Mouse (Mus musculus): ENCODE measurements around the gene Gm13283. TPM values are rescaled to one million over a fixed set of nuclear protein-coding genes. Genes with fewer than 3 reads are reported as not detected.
"Not testable (repeated sequence)": the region's sequence is repeated elsewhere in the genome, so short reads cannot be mapped to it uniquely, and the experiment has no call there.

Gene Gm13283
- polyA plus RNA-seq, 1 experiment from 2014 or later, result not detected

DNA sequence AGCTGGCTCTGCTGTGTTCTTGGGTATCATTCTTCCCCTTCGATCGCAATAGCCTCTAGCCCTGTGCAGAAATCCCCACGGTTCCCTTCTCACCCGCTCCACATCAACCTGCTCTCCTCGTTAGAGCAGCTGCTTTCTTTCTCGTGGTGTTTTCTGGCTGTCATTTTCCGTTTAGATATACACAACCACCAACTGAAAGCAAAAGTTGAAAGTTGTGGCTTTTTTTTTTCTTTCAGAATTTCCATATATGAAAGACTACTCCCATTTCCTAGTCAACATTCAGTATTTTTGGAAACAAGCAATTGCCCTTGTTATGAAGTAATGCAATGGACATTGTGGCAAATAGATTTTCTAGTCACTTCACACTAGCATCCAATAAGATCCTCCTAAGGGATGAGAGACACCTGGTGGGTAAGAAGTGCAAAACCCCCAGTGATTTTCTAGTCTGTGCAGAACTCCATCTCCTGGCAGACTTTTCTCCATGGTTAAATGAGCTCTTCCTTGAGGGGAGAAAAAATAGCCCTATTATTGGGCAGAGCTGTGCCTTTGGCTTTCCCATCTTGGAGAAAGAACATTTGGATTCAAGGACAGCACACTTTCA is 17.0 kb upstream of the Gm13283 start:
- 78% methylated on average over 7 of the region's 7 CpGs for WGBS
- ATAC-seq, result no peak
- no peak overlapping the region for H3K4me2 ChIP-seq (replicated peaks)
- no peak overlapping the region for H3K27ac ChIP-seq
- no peaks in the 10 kb centered on the region for H3K9me3 ChIP-seq
- H3K9ac ChIP-seq (replicated peaks), result no peak overlapping the region
- H3K4me1 ChIP-seq (replicated peaks), result no peaks in the 10 kb centered on the region; the same call in 1 of the 2 replicates
- no peak overlapping the region for H3K4me3 ChIP-seq (replicated peaks)
- no peaks in the 10 kb centered on the region for H3K27me3 ChIP-seq
- no peaks in the 10 kb centered on the region for H3K36me3 ChIP-seq

DNA sequence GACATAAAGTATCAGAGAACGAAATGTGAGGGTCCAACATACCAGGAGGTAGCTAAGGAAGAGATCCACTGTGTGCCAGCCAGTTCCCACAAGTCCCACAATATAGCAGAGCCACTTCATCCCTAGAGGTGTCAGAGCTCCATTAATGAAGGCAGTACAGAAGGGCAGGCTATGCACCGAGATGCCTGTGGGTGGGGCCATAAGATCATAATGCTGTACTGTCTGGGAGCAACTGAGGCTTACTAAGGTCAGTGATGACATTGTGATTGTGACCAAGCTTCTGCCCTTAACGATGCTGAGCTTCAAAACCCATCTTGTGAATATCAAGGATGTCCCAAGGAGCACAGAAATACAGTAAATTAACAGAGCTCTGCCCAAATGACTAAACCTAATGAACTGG is 15.7 kb upstream of the Gm13283 start:
- Histone ChIP-seq H3K9me3 (no peaks in the 10 kb centered on the region), H3K4me3 (replicated peaks) (no peak overlapping the region), H3K36me3 (no peaks in the 10 kb centered on the region), H3K27ac (no peak overlapping the region), H3K27me3 (no peaks in the 10 kb centered on the region), H3K4me2 (replicated peaks) (no peak overlapping the region), H3K9ac (replicated peaks) (no peak overlapping the region), H3K4me1 (replicated peaks) (no peaks in the 10 kb centered on the region; the same call in 1 of the 2 replicates)
- ATAC-seq, result no peak
- 73% methylated on average over 3 of the region's 3 CpGs for WGBS

GRCm38 (mm10) chr4:88749926-88750325 is 10.0 kb upstream of the Gm13283 start:
- no peak for ATAC-seq
- Histone ChIP-seq H3K27ac (no peak overlapping the region), H3K27me3 (no peaks in the 10 kb centered on the region), H3K4me1 (replicated peaks) (no peaks in the 10 kb centered on the region; the same call in 1 of the 2 replicates), H3K4me3 (replicated peaks) (no peak overlapping the region), H3K36me3 (no peaks in the 10 kb centered on the region), H3K9ac (replicated peaks) (no peak overlapping the region), H3K4me2 (replicated peaks) (no peak overlapping the region), H3K9me3 (no peaks in the 10 kb centered on the region)
- 70% methylated on average over 6 of the region's 6 CpGs for WGBS

GRCm38 (mm10) chr4:88754818-88755340 is 5.0 kb upstream of the Gm13283 start, which contains the start of gene Gm13271:
Gm13271 (plus strand) TSS chr4:88754868.
- H3K4me1 ChIP-seq (replicated peaks); H3K9ac ChIP-seq (replicated peaks); H3K27me3 ChIP-seq; H3K27ac ChIP-seq; ATAC-seq; H3K4me2 ChIP-seq (replicated peaks); H3K4me3 ChIP-seq (replicated peaks); H3K36me3 ChIP-seq; H3K9me3 ChIP-seq: not testable (repeated sequence)
- 76% methylated on average over 15 of the region's 15 CpGs for whole genome bisulfite sequencing

DNA sequence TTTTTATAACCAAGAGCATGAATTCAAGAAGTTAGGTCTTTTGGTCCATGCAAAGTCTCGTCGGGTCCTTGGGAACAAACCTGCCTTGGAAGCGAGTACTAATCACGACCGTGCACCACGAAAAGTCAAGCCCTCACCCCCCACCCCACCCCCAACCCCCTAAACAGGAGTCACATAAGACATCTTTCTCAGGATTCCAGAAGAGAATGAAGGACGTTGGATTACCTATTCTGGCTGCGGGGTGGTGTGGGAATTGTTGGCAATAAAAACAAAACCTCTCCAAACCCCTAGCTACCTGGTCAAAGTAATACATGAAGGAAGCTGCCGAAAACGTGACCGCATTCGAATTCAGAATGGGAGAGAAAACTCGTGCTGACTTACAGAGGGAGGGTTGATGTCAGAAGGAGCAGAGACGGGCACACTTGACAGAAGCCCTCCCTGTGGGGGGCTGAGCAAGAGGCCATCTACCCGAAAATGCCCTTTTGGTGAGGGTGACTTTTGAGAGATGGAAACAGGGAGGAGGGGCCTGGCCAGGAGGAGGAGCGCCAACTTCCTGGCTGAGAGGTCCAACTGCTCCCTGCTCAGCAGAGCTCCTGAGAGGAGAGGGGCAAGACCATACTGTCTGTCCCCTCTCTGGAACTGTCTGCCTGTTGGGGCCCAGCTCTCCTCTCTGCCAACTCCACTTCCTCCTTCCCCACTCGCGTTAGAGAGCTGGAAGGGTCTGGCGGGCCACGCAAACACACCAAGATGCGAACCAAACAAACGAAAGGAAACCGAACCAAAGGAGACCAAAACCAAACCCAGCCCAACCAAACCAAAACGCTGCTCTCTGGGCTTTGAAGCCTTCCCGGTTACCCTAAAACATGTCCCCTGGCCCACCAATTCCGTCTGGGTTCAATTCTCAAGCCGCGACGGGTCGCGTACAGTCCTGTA is 3.1 kb upstream of the Gm13283 start:
- ATAC-seq; H3K4me1 ChIP-seq (replicated peaks); H3K36me3 ChIP-seq; H3K27me3 ChIP-seq; H3K9me3 ChIP-seq: not testable (repeated sequence)
- 11% methylated on average over 29 of the region's 31 CpGs for WGBS
- Histone ChIP-seq H3K4me2 (replicated peaks) (peak overlapping the region; percentile 63), H3K9ac (replicated peaks) (peak overlapping the region; percentile 53), H3K4me3 (replicated peaks) (peak overlapping the region; percentile 40), H3K27ac (peak overlapping the region; percentile 67)

- ATAC-seq, result peak; percentile 100
- H3K4me1 ChIP-seq (replicated peaks); H3K27me3 ChIP-seq; H3K9me3 ChIP-seq; H3K36me3 ChIP-seq: not testable (repeated sequence)
- Histone ChIP-seq H3K9ac (replicated peaks) (peak overlapping the region; percentile 53), H3K4me2 (replicated peaks) (peak overlapping the region; percentile 63), H3K4me3 (replicated peaks) (peak overlapping the region; percentile 40), H3K27ac (peak overlapping the region; percentile 67)
- WGBS, result under 1% methylated on average over 21 of the region's 21 CpGs
Observed at GRCm38 (mm10) chr4:88757628-88758031, 2.3 kb upstream of the Gm13283 start.

GRCm38 (mm10) chr4:88758751-88759150 is 1.2 kb upstream of the Gm13283 start:
- H3K27me3 ChIP-seq, ATAC-seq: not testable (repeated sequence)
- WGBS, result 90% methylated on average over 9 of the region's 9 CpGs

GRCm38 (mm10) chr4:88760431-88760830 is 512 bp downstream of the Gm13283 start:
- not testable (repeated sequence) for ATAC-seq; H3K9ac ChIP-seq (replicated peaks); H3K27me3 ChIP-seq; H3K27ac ChIP-seq; H3K4me1 ChIP-seq (replicated peaks); H3K9me3 ChIP-seq; H3K36me3 ChIP-seq
- WGBS, result 0% methylated on average over 17 of the region's 28 CpGs
- peak overlapping the region; percentile 32 for H3K4me3 ChIP-seq (replicated peaks)
- peak overlapping the region; percentile 60 for H3K4me2 ChIP-seq (replicated peaks)

More at GRCm38 (mm10) chr4:88758751-88759150, 1.2 kb upstream of the Gm13283 start:
- not testable (repeated sequence) for H3K27ac ChIP-seq; H3K4me3 ChIP-seq (replicated peaks); H3K4me1 ChIP-seq (replicated peaks); H3K36me3 ChIP-seq; H3K9ac ChIP-seq (replicated peaks); H3K9me3 ChIP-seq; H3K4me2 ChIP-seq (replicated peaks)

DNA sequence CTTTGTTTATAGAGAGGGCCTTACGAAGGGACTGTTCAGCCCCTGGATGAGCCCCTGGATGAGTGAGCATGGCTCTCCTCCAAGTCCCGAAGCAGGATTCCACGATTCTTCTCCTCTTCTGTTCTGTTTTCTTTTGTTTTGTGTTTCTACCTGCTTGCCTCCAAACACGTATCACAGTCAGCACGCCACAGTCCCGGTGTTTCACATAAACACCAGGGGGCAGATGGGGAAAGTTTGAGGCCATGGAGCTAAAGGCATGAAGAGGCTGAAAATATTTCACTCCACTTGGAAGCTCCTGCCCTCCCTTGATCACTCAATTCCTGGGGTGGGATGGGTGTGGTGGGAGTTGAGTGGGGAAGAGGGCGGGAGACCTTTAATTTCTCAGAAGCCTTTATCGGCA is 1.9 kb downstream of the Gm13283 start:
- H3K36me3 ChIP-seq; H3K27me3 ChIP-seq; H3K4me3 ChIP-seq (replicated peaks); H3K4me2 ChIP-seq (replicated peaks); H3K4me1 ChIP-seq (replicated peaks); ATAC-seq; H3K9ac ChIP-seq (replicated peaks); H3K9me3 ChIP-seq; H3K27ac ChIP-seq: not testable (repeated sequence)
- WGBS, result 73% methylated on average over 6 of the region's 8 CpGs

DNA sequence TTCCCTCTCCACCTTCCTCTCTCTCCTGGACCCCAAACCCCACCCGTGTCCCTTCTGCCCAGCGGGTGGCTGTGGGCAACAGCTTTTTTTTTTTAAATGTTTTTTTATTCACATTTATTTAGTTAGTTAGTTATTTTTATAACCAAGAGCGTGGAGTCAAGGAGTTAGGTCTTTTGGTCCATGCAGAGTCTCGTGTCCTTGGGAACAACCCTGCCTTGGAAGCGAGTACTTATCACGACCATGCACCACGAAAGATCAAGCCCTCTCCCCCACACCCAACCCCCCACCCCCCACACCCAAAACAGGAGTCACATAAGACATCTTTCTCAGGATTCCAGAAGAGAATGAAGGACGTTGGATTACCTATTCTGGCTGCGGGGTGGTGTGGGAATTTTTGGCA is 2.4 kb downstream of the Gm13283 start:
- H3K9me3 ChIP-seq, result not testable (repeated sequence)

GRCm38 (mm10) chr4:88763384-88764018 is 3.6 kb downstream of the Gm13283 start:
- not testable (repeated sequence) for H3K9ac ChIP-seq (replicated peaks); H3K4me1 ChIP-seq (replicated peaks); H3K36me3 ChIP-seq; H3K27me3 ChIP-seq; H3K9me3 ChIP-seq; ATAC-seq; H3K27ac ChIP-seq
- Histone ChIP-seq H3K4me3 (replicated peaks) (peak overlapping the region; percentile 36), H3K4me2 (replicated peaks) (peak overlapping the region; percentile 59)
- WGBS, result 4% methylated on average over 29 of the region's 42 CpGs

More for the DNA sequence above, 2.4 kb downstream of the Gm13283 start:
- H3K9ac ChIP-seq (replicated peaks); H3K4me2 ChIP-seq (replicated peaks); H3K4me3 ChIP-seq (replicated peaks); H3K27ac ChIP-seq; H3K27me3 ChIP-seq; H3K4me1 ChIP-seq (replicated peaks); ATAC-seq; H3K36me3 ChIP-seq: not testable (repeated sequence)
- WGBS, result 56% methylated on average over 9 of the region's 9 CpGs

- not testable (repeated sequence) for H3K27me3 ChIP-seq; H3K9ac ChIP-seq (replicated peaks); ATAC-seq; H3K4me1 ChIP-seq (replicated peaks); H3K36me3 ChIP-seq; H3K4me3 ChIP-seq (replicated peaks); H3K4me2 ChIP-seq (replicated peaks); H3K27ac ChIP-seq; H3K9me3 ChIP-seq
- WGBS, result no CpG with 5 or more reads among the region's 32 CpGs
Observed at GRCm38 (mm10) chr4:88773534-88773933, 13.6 kb downstream of the Gm13283 start, which contains the start of gene Gm13290. Gm13290 (plus strand) TSS chr4:88773834.
